ENCODE assay signal across 16 mouse cellular contexts in the genomic region with DNA sequence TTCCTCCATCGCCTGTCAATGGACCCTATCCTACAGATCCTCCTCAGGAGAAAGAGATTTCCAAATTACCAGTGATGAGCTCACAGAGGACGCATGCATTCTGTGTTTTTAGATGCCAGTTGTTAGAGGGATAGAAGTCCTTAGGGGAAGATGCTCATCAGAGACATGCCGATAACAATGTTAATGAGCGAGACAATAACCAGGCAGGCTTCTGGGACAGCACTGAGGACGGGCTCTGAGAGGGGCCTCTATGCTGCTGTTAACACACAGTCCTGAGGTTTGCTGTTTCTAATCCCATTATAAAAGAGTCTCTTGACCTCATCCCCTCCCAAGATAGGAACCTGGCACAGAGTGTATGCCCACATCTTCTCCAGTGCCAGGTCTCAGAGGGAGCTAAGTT.
"Had no signal": no experiment of that assay in that cellular context is flagged by ENCODE, and none has a peak within 500 bp of the region (broad histone marks: within the 10 kb centered on the region; RNA-seq: fewer than 3 reads in every experiment).

No protein-coding gene starts in this region.

- H3K9ac ChIP-seq: neural tube, embryonic 13.5 days; neural tube, embryonic 15.5 days; stomach, embryonic 15.5 days had no signal

- H3K27ac ChIP-seq: neural tube, embryonic 13.5 days; neural tube, embryonic 15.5 days; stomach, embryonic 15.5 days; stomach, postnatal 0 days had no signal

- H3K4me1 ChIP-seq: neural tube, embryonic 13.5 days; neural tube, embryonic 15.5 days; stomach, embryonic 15.5 days had no signal

- H3K27me3 ChIP-seq: neural tube, embryonic 13.5 days; neural tube, embryonic 15.5 days; stomach, embryonic 15.5 days had no signal

- DNase-seq: retina, postnatal 1 day; right cerebral cortex, adult 18-20 months; right cerebral cortex, postnatal 14 days; right cerebral cortex, postnatal 25 days; right cerebral cortex, postnatal 4 days; spleen, adult 18-20 months; thymus, adult 18-20 months; thymus, adult 2 months; thymus, postnatal 14 days; thymus, postnatal 25 days; thymus, postnatal 36 days; thymus, postnatal 4 days had no signal

- H3K4me2 ChIP-seq: neural tube, embryonic 13.5 days; neural tube, embryonic 15.5 days; stomach, embryonic 15.5 days had no signal

- H3K36me3 ChIP-seq: neural tube, embryonic 13.5 days; neural tube, embryonic 15.5 days; stomach, embryonic 15.5 days had no signal

- H3K9me3 ChIP-seq: neural tube, embryonic 13.5 days; neural tube, embryonic 15.5 days; stomach, embryonic 15.5 days had no signal

- H3K4me3 ChIP-seq: neural tube, embryonic 13.5 days; neural tube, embryonic 15.5 days; stomach, embryonic 15.5 days had no signal
